Mouse (Mus musculus): ENCODE measurements at regions not wholly inside any gene's neighbourhood (a gene's known extent, or its start where the extent isn't known, plus 50 kb on each side); places are given as distances from the start of the nearest gene placed in this dataset.
A peak's percentile ranks its signal among the peaks of the same experiment; 100 is the strongest.

DNA sequence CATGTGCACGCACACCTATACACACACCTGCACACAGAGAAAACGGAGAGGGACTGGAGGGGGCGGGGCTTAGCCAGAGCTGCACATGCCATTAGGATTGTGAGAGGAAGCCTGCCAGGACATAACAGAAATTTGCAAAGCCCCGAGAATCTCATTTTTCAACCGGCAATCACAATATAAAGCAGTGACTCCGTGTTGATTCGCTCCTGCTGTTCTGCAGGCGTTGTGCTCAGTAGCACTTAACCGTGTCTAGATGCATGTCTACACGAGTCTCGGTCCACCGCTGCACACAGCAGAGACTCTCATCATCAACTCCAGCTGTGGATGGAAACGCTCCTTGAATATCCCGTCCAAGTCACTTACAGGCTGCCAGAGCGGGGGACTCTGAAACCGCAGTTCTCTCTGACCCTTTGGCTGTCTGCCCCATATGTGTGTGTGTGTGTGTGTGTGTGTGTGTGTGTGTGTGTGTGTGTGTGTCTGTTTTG, 260.1 kb upstream of the Sulf2 start:
- peaks cover 31% of the 10 kb centered on the region for H3K4me1 ChIP-seq (ENCODE audit: control insufficient read depth, insufficient read depth, low read length)
- H3K9me3 ChIP-seq (ENCODE audit: control insufficient read depth, low read length): no peaks in the 10 kb centered on the region
- H3K36me3 ChIP-seq (ENCODE audit: control insufficient read depth, insufficient read depth, low read length): no peaks in the 10 kb centered on the region
- H3K4me3 ChIP-seq (replicated peaks; ENCODE audit: low read depth, low read length): no peak overlapping the region
- no peak overlapping the region for H3K4me2 ChIP-seq (ENCODE audit: low read length)
- H3K27me3 ChIP-seq (ENCODE audit: control insufficient read depth, insufficient read depth, low read length): no peaks in the 10 kb centered on the region
- no peak overlapping the region for H3K27ac ChIP-seq (replicated peaks; ENCODE audit: low read depth, low read length)
- WGBS: 76% methylated on average over 16 of the region's 16 CpGs
- DNase-seq (no peak), ATAC-seq (ENCODE audit: low FRiP score, low TSS enrichment) (no peak)
- no peak overlapping the region for H3K9ac ChIP-seq (replicated peaks; ENCODE audit: low read length)

DNA sequence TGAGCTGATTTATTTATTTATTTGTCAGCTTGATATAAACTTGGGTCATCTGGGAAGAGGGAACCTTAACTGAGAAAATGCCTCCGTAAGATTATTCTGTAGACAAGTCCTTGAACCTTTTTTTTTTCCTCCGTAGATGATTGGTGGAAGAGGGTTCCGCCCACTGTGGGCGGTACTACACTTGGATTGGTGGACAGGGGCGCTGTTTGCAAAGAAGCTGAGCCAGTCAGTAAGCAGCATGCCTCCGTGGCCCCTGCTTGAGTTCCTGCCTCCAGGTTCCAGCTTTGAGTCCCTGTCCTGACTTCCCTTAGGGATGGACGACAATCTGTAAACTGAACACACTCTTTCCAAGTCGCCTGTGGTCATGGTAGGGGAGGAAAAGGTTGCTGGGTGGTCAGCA, 259.4 kb upstream of the Sulf2 start:
- no peak overlapping the region for H3K27ac ChIP-seq (replicated peaks; ENCODE audit: low read depth, low read length)
- peaks cover 31% of the 10 kb centered on the region for H3K4me1 ChIP-seq (ENCODE audit: control insufficient read depth, insufficient read depth, low read length)
- no peak for DNase-seq
- H3K4me2 ChIP-seq (ENCODE audit: low read length): no peak overlapping the region
- no peak overlapping the region for H3K9ac ChIP-seq (replicated peaks; ENCODE audit: low read length)
- H3K9me3 ChIP-seq (ENCODE audit: control insufficient read depth, low read length): no peaks in the 10 kb centered on the region
- 91% methylated on average over 8 of the region's 8 CpGs for WGBS
- ATAC-seq (ENCODE audit: low FRiP score, low TSS enrichment): no peak
- no peaks in the 10 kb centered on the region for H3K27me3 ChIP-seq (ENCODE audit: control insufficient read depth, insufficient read depth, low read length)
- no peaks in the 10 kb centered on the region for H3K36me3 ChIP-seq (ENCODE audit: control insufficient read depth, insufficient read depth, low read length)
- H3K4me3 ChIP-seq (replicated peaks; ENCODE audit: low read depth, low read length): no peak overlapping the region

DNA sequence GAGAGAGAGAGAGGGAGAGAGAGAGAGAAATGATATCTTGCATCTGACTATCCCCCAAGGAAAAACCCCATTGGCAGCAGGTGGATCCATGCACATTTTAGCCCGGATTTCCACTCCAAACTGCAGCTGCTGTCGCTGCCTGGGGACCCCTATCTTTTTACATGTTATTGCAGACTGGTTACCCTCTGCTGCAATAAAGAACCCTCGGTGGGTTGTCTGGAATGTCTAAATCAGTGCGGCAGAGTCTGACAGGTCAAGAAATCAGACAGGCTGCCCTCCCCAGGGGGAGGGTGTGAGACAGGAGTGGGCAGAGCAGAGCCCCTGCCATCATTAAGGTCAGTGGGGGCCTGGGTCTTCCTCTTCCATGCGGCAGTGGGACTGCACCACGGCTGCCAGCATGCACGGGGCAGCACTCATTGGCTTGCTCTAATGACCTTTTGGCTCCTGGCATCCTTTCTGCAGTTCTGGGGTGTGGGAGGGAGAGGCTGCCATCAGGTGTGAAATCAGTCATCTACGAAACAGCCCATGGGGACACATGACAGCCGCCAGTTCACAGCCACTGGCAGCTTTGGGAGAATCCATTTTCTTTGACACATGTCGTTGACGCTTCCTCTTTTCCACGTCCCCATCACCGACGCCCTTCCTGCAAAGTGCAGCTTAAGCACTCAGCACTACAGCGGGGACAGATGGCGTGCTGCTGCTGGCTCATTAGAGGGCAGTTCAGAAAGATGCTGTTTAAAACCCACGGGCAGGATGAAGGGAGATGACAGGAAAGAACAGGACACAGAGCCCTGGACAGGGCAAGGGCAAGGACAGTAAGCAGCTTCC, 256.8 kb upstream of the Sulf2 start:
- 21% methylated on average over 17 of the region's 17 CpGs for WGBS
- ATAC-seq (ENCODE audit: low FRiP score, low TSS enrichment) (no peak), DNase-seq (peak; percentile 65)
- peak overlapping the region; percentile 74 for H3K27ac ChIP-seq (replicated peaks; ENCODE audit: low read depth, low read length)
- H3K4me3 ChIP-seq (replicated peaks; ENCODE audit: low read depth, low read length): no peak overlapping the region
- H3K27me3 ChIP-seq (ENCODE audit: control insufficient read depth, insufficient read depth, low read length): no peaks in the 10 kb centered on the region
- no peaks in the 10 kb centered on the region for H3K36me3 ChIP-seq (ENCODE audit: control insufficient read depth, insufficient read depth, low read length)
- no peak overlapping the region; the same call in 1 of the 2 replicates for H3K9ac ChIP-seq (replicated peaks; ENCODE audit: low read length)
- H3K4me1 ChIP-seq (ENCODE audit: control insufficient read depth, insufficient read depth, low read length): peaks cover 29% of the 10 kb centered on the region
- peak overlapping the region; percentile 10; the same call in 1 of the 2 replicates for H3K4me2 ChIP-seq (ENCODE audit: low read length)
- H3K9me3 ChIP-seq (ENCODE audit: control insufficient read depth, low read length): no peaks in the 10 kb centered on the region

DNA sequence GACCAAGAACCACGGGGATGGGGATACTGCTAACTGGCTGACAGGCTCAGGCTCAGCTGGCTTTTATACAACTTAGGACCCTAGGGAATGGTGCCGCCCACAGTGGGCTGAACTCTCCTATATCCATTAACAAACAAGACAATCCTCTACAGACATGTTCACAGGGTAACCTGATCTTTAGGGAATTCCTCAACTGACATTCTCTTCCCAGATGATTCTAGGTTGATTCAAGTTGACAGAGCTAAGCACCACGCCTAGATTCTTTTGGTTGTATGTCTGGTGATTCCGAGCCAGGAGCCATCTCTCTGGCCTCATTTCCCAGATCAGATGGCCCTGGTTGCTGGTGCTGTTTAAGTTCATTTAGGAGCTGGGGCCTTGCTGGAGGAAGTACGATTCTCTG, 253.9 kb upstream of the Sulf2 start:
- 93% methylated on average over 5 of the region's 5 CpGs for whole genome bisulfite sequencing

DNA sequence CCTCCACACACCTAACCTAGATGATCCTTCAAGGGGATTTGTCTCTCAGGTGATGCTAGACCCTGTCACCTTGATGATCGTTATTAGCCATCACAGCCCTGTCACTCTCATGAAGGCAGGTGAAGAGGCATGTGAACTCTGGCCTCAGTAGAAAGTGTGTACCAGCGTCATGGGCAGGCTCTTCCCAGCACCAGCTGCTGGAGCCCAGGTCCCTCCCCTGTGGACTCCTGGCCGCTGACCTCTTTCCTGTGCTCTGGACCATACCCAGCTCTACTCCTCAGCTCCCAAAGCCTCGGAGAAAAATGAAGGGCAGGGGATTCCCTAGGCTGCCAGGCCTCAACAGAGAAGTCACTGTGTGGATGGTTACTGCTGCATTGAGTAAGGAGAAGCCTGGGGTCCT, 253.3 kb upstream of the Sulf2 start:
- H3K27me3 ChIP-seq (ENCODE audit: control insufficient read depth, insufficient read depth, low read length): no peaks in the 10 kb centered on the region
- H3K4me2 ChIP-seq (ENCODE audit: low read length): no peak overlapping the region
- H3K27ac ChIP-seq (replicated peaks; ENCODE audit: low read depth, low read length): no peak overlapping the region
- DNase-seq: no peak
- H3K9me3 ChIP-seq (ENCODE audit: control insufficient read depth, low read length): no peaks in the 10 kb centered on the region
- H3K9ac ChIP-seq (replicated peaks; ENCODE audit: low read length): no peak overlapping the region
- no peak for ATAC-seq (ENCODE audit: low FRiP score, low TSS enrichment)
- peaks cover 38% of the 10 kb centered on the region for H3K4me1 ChIP-seq (ENCODE audit: control insufficient read depth, insufficient read depth, low read length)
- WGBS: 87% methylated on average over 4 of the region's 4 CpGs
- no peaks in the 10 kb centered on the region for H3K36me3 ChIP-seq (ENCODE audit: control insufficient read depth, insufficient read depth, low read length)
- H3K4me3 ChIP-seq (replicated peaks; ENCODE audit: low read depth, low read length): no peak overlapping the region

More for the DNA sequence above, 253.9 kb upstream of the Sulf2 start:
- Histone ChIP-seq H3K4me1 (ENCODE audit: control insufficient read depth, insufficient read depth, low read length) (peaks cover 38% of the 10 kb centered on the region), H3K27ac (replicated peaks; ENCODE audit: low read depth, low read length) (no peak overlapping the region), H3K4me3 (replicated peaks; ENCODE audit: low read depth, low read length) (no peak overlapping the region), H3K9me3 (ENCODE audit: control insufficient read depth, low read length) (no peaks in the 10 kb centered on the region), H3K4me2 (ENCODE audit: low read length) (no peak overlapping the region), H3K9ac (replicated peaks; ENCODE audit: low read length) (no peak overlapping the region), H3K36me3 (ENCODE audit: control insufficient read depth, insufficient read depth, low read length) (no peaks in the 10 kb centered on the region), H3K27me3 (ENCODE audit: control insufficient read depth, insufficient read depth, low read length) (no peaks in the 10 kb centered on the region)
- no peak for DNase-seq
- ATAC-seq (ENCODE audit: low FRiP score, low TSS enrichment): no peak

DNA sequence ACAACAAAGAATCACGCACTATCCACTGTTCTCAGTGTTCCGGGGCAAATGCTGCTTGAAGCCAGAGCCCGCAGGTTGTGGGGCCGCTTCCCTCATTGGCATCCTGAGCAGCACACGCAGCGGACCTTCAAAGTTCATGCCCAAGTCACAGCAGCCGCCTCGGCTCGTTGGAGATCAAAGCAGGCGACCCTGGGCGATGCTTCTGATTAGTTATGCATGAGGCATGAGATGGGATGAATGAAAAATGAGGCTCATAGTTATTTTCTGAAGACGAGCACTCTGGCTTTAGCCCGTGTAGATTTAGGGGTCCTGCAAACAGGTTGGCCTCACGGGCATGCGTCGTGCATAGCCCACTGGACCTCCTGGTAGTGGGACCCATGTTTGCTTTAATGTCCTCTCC, 252.5 kb upstream of the Sulf2 start:
- DNase-seq: peak; percentile 82
- 13% methylated on average over 16 of the region's 16 CpGs for WGBS
- Histone ChIP-seq H3K27ac (replicated peaks; ENCODE audit: low read depth, low read length) (no peak overlapping the region), H3K4me2 (ENCODE audit: low read length) (no peak overlapping the region), H3K4me3 (replicated peaks; ENCODE audit: low read depth, low read length) (no peak overlapping the region), H3K36me3 (ENCODE audit: control insufficient read depth, insufficient read depth, low read length) (no peaks in the 10 kb centered on the region), H3K9ac (replicated peaks; ENCODE audit: low read length) (no peak overlapping the region), H3K4me1 (ENCODE audit: control insufficient read depth, insufficient read depth, low read length) (peaks cover 33% of the 10 kb centered on the region), H3K27me3 (ENCODE audit: control insufficient read depth, insufficient read depth, low read length) (no peaks in the 10 kb centered on the region), H3K9me3 (ENCODE audit: control insufficient read depth, low read length) (no peaks in the 10 kb centered on the region)
- no peak; the same call in 1 of the 2 replicates for ATAC-seq (ENCODE audit: low FRiP score, low TSS enrichment)

DNA sequence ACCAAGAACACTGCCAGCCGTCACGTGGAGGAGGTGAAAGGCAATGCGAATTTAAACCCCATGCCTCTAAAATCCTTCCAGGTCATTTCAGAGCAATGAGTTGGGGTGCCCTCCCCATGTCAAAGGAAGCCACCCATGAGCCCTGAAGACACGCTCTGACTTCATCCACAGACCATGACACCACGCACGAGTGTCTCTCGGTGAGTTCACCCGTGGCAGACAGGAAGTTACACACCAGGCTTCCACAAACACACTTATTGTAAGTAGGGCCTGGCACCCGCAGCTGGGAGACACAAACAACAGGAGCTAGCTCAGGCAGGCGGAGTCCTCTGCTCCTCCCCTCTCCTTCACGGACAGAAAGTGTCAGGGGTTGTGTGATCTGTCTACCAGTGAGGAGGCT, 251.4 kb upstream of the Sulf2 start:
- ATAC-seq (ENCODE audit: low FRiP score, low TSS enrichment): no peak
- Histone ChIP-seq H3K9me3 (ENCODE audit: control insufficient read depth, low read length) (no peaks in the 10 kb centered on the region), H3K36me3 (ENCODE audit: control insufficient read depth, insufficient read depth, low read length) (no peaks in the 10 kb centered on the region), H3K27ac (replicated peaks; ENCODE audit: low read depth, low read length) (no peak overlapping the region), H3K27me3 (ENCODE audit: control insufficient read depth, insufficient read depth, low read length) (no peaks in the 10 kb centered on the region; the same call in 1 of the 2 replicates), H3K4me1 (ENCODE audit: control insufficient read depth, insufficient read depth, low read length) (peaks cover 21% of the 10 kb centered on the region), H3K9ac (replicated peaks; ENCODE audit: low read length) (no peak overlapping the region), H3K4me2 (ENCODE audit: low read length) (no peak overlapping the region), H3K4me3 (replicated peaks; ENCODE audit: low read depth, low read length) (no peak overlapping the region)
- no peak for DNase-seq
- 87% methylated on average over 11 of the region's 11 CpGs for WGBS

DNA sequence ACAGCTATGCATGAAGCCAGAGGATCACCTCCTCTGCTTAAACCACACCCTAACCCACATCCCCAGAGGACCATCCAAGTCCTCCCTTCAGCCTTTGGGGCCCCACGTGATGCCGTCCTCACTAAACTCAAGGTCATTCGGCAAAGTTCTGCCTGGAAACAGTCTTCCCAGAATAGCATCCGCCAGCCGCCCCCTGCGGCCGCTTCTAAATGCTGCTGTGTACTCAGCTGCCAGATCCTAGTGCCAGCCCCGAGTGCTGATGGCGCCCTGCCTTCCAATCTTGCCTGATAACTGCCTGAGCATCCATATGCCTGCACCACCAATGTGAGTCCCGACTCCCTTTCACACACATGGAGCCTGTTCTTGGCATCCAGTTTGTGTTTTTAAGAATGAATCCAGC, 247.9 kb upstream of the Sulf2 start:
- WGBS: 76% methylated on average over 10 of the region's 10 CpGs
- Histone ChIP-seq H3K4me1 (ENCODE audit: control insufficient read depth, insufficient read depth, low read length) (peaks cover 23% of the 10 kb centered on the region), H3K27me3 (ENCODE audit: control insufficient read depth, insufficient read depth, low read length) (no peaks in the 10 kb centered on the region; the same call in 1 of the 2 replicates), H3K4me3 (replicated peaks; ENCODE audit: low read depth, low read length) (no peak overlapping the region), H3K9ac (replicated peaks; ENCODE audit: low read length) (no peak overlapping the region), H3K27ac (replicated peaks; ENCODE audit: low read depth, low read length) (no peak overlapping the region), H3K36me3 (ENCODE audit: control insufficient read depth, insufficient read depth, low read length) (no peaks in the 10 kb centered on the region), H3K4me2 (ENCODE audit: low read length) (no peak overlapping the region), H3K9me3 (ENCODE audit: control insufficient read depth, low read length) (no peaks in the 10 kb centered on the region)
- DNase-seq: peak; percentile 49
- no peak for ATAC-seq (ENCODE audit: low FRiP score, low TSS enrichment)

DNA sequence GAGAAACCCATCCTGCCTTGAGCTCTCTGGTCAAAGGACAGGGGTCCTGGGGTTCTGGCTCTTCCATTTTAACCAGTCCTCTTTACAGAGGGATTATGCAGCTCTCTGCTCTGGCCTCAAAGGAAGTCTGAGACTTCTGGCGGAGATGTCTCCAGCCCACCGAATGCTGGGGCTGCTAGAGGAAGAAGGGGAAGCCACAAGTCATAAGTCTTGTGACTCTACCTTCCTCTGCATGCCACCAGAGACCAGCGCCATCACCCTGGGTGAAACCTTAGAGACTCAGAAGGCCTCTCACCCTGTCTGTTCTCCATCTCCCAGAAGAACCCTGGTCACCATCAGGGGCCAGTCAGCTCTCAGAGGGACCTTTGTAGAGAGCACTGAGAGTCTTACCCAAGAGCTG, 246.4 kb upstream of the Sulf2 start:
- no peak for DNase-seq
- Histone ChIP-seq H3K36me3 (ENCODE audit: control insufficient read depth, insufficient read depth, low read length) (no peaks in the 10 kb centered on the region), H3K27ac (replicated peaks; ENCODE audit: low read depth, low read length) (no peak overlapping the region), H3K4me2 (ENCODE audit: low read length) (no peak overlapping the region), H3K4me1 (ENCODE audit: control insufficient read depth, insufficient read depth, low read length) (peaks cover 21% of the 10 kb centered on the region), H3K9ac (replicated peaks; ENCODE audit: low read length) (no peak overlapping the region), H3K4me3 (replicated peaks; ENCODE audit: low read depth, low read length) (no peak overlapping the region), H3K9me3 (ENCODE audit: control insufficient read depth, low read length) (no peaks in the 10 kb centered on the region), H3K27me3 (ENCODE audit: control insufficient read depth, insufficient read depth, low read length) (no peaks in the 10 kb centered on the region; the same call in 1 of the 2 replicates)
- WGBS: 86% methylated on average over 3 of the region's 3 CpGs
- no peak for ATAC-seq (ENCODE audit: low FRiP score, low TSS enrichment)
